Mouse (Mus musculus) spleen, adult 2 months (tissue): ENCODE data around the gene Fkbp3. TPM values are rescaled to one million over a fixed set of nuclear protein-coding genes. Genes with fewer than 3 reads are reported as not detected.

Experiments used
- DNase-seq, 2 experiments: peaks; one replicate each; pipeline versions ENCODE4 v3.0.0 to v3.0.0-alpha.2; 2012 to 2021; ENCODE audit warnings: low spot score in 2 of 2, low read depth in 1 of 2
- H3K27ac ChIP-seq: fragments of 200-500 bp; 2 replicates; pipeline ENCODE4 v1.5.1; 2012; ENCODE audit warnings: low read length, inconsistent platforms; ENCODE audit not compliant: insufficient read depth
- H3K27me3 ChIP-seq: fragments of 200-500 bp; 2 replicates; pipeline ENCODE4 v1.6.1; 2012; ENCODE audit warnings: mild to moderate bottlenecking, moderate library complexity, low read length, inconsistent platforms; ENCODE audit not compliant: control insufficient read depth, insufficient read depth
- H3K36me3 ChIP-seq: fragments of 200-500 bp; 2 replicates; pipeline ENCODE4 v1.6.1; 2012; ENCODE audit warnings: mild to moderate bottlenecking, low read length, inconsistent platforms; ENCODE audit not compliant: control insufficient read depth, insufficient read depth
- H3K4me1 ChIP-seq: fragments of 200-500 bp; 2 replicates; pipeline ENCODE4 v1.6.1; 2011; ENCODE audit warnings: inconsistent platforms; ENCODE audit not compliant: control insufficient read depth, insufficient read depth, insufficient read length
- H3K4me3 ChIP-seq: fragments of 200-500 bp; 2 replicates; pipeline ENCODE4 v1.5.1; 2011; ENCODE audit warnings: mild to moderate bottlenecking, inconsistent platforms; ENCODE audit not compliant: insufficient read depth, insufficient read length; ENCODE audit errors: extremely low read depth
- CTCF ChIP-seq: fragments of 200-500 bp; IDR thresholded peaks from 2 replicates; pipeline ENCODE4 v1.5.1; 2011; ENCODE audit warnings: mild to moderate bottlenecking, inconsistent platforms; ENCODE audit not compliant: insufficient read depth, insufficient read length, insufficient replicate concordance; ENCODE audit errors: extremely low read depth
- POLR2A ChIP-seq: fragments of 200-500 bp; IDR thresholded peaks from 2 replicates; pipeline ENCODE4 v1.6.1; 2011; ENCODE audit warnings: low read depth, low read length, inconsistent platforms
- WGBS: fragments of 180-500 bp; shearing (Covaris S2); methylation state at CpG from one replicate; pipeline ENCODE4 v1.1.7; 2018; 5-methylcytosine and 5-hydroxymethylcytosine counted together
- polyA plus RNA-seq: library from polyadenylated mRNA; depleted of rRNA; stranded (reverse); fragments of >200 nt; gene quantifications from 2 replicates; pipeline ENCODE4 v1.2.3, GENCODE M21; 2012

The Fkbp3 gene
- polyA plus RNA-seq, 1 experiment = 17.3 TPM

DNA sequence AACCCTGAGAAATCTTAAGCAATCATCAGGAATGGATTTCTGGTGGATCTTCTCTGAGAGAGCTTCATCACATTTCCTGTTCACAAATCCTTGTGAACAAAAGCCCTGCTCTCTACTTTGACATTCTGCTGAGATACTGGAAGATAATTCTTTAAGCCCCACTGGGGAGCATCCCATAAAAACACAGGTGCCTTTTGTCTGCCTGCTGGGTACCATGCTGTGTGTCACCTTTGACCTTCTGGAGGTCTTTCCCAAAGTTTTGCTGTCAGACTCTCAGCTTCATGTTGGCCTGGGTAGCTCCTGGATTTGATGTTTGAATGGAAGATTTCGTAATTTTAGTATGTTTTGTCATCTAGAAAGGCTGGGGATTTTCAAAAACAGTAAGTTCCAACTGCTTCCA, 34.9 kb upstream of the Fkbp3 start:
- TF ChIP-seq POLR2A (no peak), CTCF (no peak)
- 90% methylated on average over 1 of the region's 1 CpGs for WGBS
- Histone ChIP-seq H3K36me3 (peaks cover 6% of the 10 kb centered on the region), H3K27me3 (no peaks in the 10 kb centered on the region), H3K27ac (no peak overlapping the region), H3K4me1 (no peaks in the 10 kb centered on the region), H3K4me3 (no peak overlapping the region)
- no peak for DNase-seq

GRCm38 (mm10) chr12:65076906-65077305, 3.1 kb upstream of the Fkbp3 start:
- no peak for DNase-seq
- TF ChIP-seq POLR2A = no peak
- no peak for TF ChIP-seq CTCF
- Histone ChIP-seq H3K27ac (no peak overlapping the region), H3K36me3 (no peaks in the 10 kb centered on the region), H3K4me3 (no peak overlapping the region), H3K4me1 (peaks cover 5% of the 10 kb centered on the region), H3K27me3 (no peaks in the 10 kb centered on the region)
- WGBS = 59% methylated on average over 9 of the region's 9 CpGs

DNA sequence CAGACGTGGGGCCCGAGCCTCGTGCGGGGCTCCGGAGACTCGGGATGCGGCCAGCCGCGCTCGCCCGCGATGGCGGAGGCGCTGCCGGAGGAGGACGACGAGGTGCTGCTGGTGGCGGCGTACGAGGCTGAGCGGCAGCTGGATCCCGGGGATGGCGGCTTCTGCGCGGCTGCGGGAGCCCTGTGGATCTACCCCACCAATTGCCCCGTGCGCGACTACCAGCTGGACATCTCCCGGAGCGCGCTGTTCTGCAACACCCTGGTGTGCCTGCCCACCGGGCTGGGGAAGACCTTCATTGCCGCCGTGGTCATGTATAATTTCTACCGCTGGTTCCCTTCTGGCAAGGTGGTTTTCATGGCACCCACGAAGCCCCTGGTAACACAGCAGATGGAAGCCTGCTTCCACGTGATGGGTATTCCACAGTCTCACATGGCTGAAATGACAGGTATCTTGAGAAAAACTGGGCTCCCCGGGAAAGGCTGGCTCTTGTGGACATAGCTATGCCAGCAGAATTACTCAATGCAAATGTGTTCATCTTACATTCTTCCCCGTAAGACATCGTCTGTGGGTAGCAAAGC, 2.0 kb upstream of the Fkbp3 start:
- Histone ChIP-seq H3K4me3 (peak overlapping the region; percentile 74), H3K27ac (peak overlapping the region; percentile 36), H3K27me3 (no peaks in the 10 kb centered on the region), H3K4me1 (peaks cover 5% of the 10 kb centered on the region), H3K36me3 (no peaks in the 10 kb centered on the region)
- whole genome bisulfite sequencing = under 1% methylated on average over 41 of the region's 41 CpGs
- DNase-seq = no peak
- TF ChIP-seq POLR2A = no peak
- TF ChIP-seq CTCF = no peak

- DNase-seq = peak; percentile 86 to 87
- TF ChIP-seq POLR2A = peak; percentile 18; the same call in 1 of the 2 replicates
- no peak for TF ChIP-seq CTCF
- Histone ChIP-seq H3K4me1 (peaks cover 5% of the 10 kb centered on the region), H3K27me3 (no peaks in the 10 kb centered on the region), H3K36me3 (no peaks in the 10 kb centered on the region; the same call in 1 of the 2 replicates), H3K27ac (peak within 1 kb of the TSS; percentile 76), H3K4me3 (peak within 1 kb of the TSS; percentile 74)
- WGBS = 3% methylated on average over 39 of the region's 39 CpGs
Measured at GRCm38 (mm10) chr12:65075085-65075732, 1.4 kb upstream of the Fkbp3 start, which contains the start of gene Fancm. TSS of gene Fancm (plus strand) at chr12:65075603.

GRCm38 (mm10) chr12:65074651-65075050, 844 bp upstream of the Fkbp3 start:
- no peak overlapping the region for H3K4me3 ChIP-seq
- no peaks in the 10 kb centered on the region for H3K27me3 ChIP-seq

DNA sequence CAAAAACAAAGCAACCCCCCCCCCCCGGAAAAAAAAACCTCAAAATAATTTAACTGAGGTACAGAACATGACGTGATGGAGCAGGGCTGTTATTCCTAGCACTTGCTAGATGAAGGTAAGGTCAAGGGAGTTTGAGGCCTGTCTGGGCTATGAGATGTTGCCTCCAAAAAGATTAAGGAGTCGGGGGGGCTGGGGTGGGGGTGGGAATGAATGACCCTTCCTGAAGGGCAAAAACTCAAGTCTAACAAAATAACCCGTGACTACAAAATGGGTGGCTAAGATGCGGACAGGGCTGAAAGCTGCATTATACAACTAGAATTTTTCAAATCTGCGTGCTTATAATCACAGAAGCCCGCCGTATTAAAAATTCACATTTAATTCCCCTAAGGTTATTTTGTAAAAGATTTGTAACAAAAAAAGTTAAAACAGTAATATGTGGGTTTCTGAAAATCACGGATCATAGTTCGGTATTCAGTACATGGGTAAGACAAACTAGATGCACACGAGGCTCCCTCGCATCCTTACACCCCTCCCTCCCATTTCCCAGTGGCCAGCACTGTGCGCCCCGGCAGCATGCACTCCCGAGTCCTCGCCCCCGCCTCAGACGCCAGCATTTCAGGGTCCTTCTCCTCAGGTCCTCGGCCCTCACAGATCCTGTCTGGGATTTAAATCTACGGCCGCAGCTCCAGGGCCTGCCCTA, 746 bp downstream of the Fkbp3 start:
- TF ChIP-seq CTCF (no peak), POLR2A (no peak)

More at GRCm38 (mm10) chr12:65074651-65075050, 844 bp upstream of the Fkbp3 start:
- TF ChIP-seq CTCF (no peak), POLR2A (no peak)
- no peak for DNase-seq
- 47% methylated on average over 7 of the region's 7 CpGs for WGBS
- Histone ChIP-seq H3K36me3 (no peaks in the 10 kb centered on the region; the same call in 1 of the 2 replicates), H3K4me1 (peaks cover 5% of the 10 kb centered on the region), H3K27ac (no peak overlapping the region)

GRCm38 (mm10) chr12:65068409-65068808, 5.4 kb downstream of the Fkbp3 start:
- Histone ChIP-seq H3K36me3 (peaks cover 8% of the 10 kb centered on the region), H3K27me3 (no peaks in the 10 kb centered on the region)

More for the DNA sequence above, 746 bp downstream of the Fkbp3 start:
- H3K27ac ChIP-seq = peak overlapping the region; percentile 97
- DNase-seq = no peak
- no peaks in the 10 kb centered on the region for H3K27me3 ChIP-seq
- peaks cover 5% of the 10 kb centered on the region for H3K36me3 ChIP-seq
- H3K4me3 ChIP-seq = peak overlapping the region; percentile 91
- 3% methylated on average over 21 of the region's 21 CpGs for WGBS
- H3K4me1 ChIP-seq = peaks cover 5% of the 10 kb centered on the region

More at GRCm38 (mm10) chr12:65068409-65068808, 5.4 kb downstream of the Fkbp3 start:
- Histone ChIP-seq H3K4me1 (peaks cover 2% of the 10 kb centered on the region; the same call in 1 of the 2 replicates), H3K27ac (no peak overlapping the region), H3K4me3 (no peak overlapping the region)
- 74% methylated on average over 4 of the region's 4 CpGs for WGBS
- TF ChIP-seq CTCF = no peak
- no peak for DNase-seq
